Mouse (Mus musculus): ENCODE measurements around the gene Pcdh11x. TPM values are rescaled to one million over a fixed set of nuclear protein-coding genes. Genes with fewer than 3 reads are reported as not detected.

Pcdh11x gene
- total RNA-seq, 2 experiments from 2014 or later: 0.07 to 0.12 TPM

Other genes with a start within 250 kb of the Pcdh11x start
- not detected for gene H2afb3, start 22.8 kb downstream of the Pcdh11x start, total RNA-seq (2021)

All from heart, postnatal 10 days (tissue).